Mouse (Mus musculus): ENCODE measurements around the gene Cnih2.

DNA sequence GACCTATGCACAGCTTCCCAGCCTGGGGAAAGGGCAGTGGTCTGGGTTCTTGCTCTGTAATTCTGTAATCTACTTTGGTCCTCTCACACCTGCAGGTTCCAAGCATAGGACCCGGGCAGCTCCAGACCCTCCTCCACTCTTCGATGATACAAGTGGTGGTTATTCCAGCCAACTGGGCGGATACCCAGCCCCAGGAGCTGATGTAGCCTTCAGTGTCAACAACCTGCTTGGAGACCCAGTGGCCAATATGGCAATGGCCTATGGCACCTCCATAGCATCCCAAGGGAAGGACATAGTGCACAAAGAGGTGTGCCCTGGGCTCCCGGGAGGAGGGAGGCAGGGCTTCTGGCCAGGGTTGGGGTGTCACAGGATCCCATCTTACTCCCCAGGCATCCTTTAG lies 9.0 kb downstream of the Cnih2 start:
- TF ChIP-seq CTCF (IDR thresholded peaks at IDR 0.05; ENCODE audit: low read depth, low read length), result no peak
- TF ChIP-seq POLR2A (IDR thresholded peaks at IDR 0.05; ENCODE audit: insufficient read depth, low read length), result no peak
- TF ChIP-seq EP300 (IDR thresholded peaks at IDR 0.05; ENCODE audit: insufficient read depth, low read depth, low read length), result no peak
